Mouse (Mus musculus): ENCODE results near the gene Zbtb43. TPM values are rescaled to one million over a fixed set of nuclear protein-coding genes. Genes with fewer than 3 reads are reported as not detected.

Gene Zbtb43
- polyA plus RNA-seq, 1 experiment = 15.9 TPM

DNA sequence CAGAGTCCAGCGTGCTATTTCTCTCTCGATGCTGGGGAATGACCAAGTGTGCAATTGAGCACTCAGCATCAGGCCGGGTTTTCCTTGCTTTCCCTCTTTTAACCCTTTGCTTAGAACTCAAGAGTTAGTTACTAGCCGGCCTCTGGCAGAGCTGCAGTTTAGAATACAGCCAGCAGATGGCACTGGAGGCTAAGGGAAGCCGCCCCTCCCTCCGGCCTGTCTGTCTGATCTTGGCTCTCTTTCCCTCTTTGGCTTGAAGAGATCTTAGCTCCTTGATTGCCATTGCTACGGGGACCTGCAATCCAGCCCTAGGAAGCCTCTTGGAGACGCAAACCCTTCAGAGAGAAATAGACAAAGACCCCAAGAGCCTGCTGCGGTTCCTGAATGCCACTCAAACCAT is 18.5 kb upstream of the Zbtb43 start:
- TF ChIP-seq POLR2A (IDR thresholded peaks at IDR 0.05; ENCODE audit: low read depth, low read length) (no peak), CTCF (IDR thresholded peaks at IDR 0.05; ENCODE audit: borderline replicate concordance, insufficient read depth, low read length) (peak; percentile 83)
- no peak overlapping the region for H3K27ac ChIP-seq (ENCODE audit: insufficient read depth, low read length)
- H3K4me3 ChIP-seq (ENCODE audit: insufficient read depth, low read length) = no peak overlapping the region
- no peaks in the 10 kb centered on the region for H3K4me1 ChIP-seq (ENCODE audit: control insufficient read depth, insufficient read depth, low read length)

DNA sequence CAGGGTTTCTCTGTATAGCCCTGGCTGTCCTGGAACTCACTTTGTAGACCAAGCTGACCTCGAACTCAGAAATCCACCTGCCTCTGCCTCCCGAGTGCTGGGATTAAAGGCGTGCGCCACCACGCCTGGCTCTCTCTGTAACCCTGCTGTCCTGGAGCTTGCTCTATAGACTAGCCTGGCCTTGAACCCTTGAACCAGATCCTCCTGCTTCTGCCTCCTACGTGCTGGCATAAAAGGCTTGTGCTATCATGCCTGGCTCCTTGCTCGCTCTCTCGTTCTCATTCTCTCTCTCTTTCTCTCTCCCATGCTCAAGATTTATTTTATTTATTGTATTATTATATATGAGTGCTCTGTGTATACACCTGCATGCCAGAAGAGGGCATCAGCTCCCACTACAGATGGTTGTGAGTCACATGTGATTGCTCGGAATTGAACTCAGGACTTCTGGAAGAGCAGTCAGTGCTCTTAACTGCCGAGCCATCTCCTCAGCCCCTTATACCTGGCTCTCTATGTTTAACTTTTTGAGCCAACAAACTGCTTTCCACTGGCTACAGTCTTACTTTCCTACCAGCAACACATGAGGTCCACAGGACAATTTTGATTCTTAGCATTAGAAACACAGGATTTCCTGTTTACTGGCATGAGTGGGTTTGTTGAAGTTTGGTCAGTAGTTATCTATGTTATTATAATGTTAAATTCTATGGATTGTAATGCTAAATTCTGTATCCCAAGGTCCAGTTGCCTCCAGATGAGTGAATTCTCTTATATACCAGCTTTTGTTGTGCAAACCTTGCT is 9.8 kb upstream of the Zbtb43 start:
- no peaks in the 10 kb centered on the region for H3K4me1 ChIP-seq (ENCODE audit: control insufficient read depth, insufficient read depth, low read length)
- TF ChIP-seq CTCF (IDR thresholded peaks at IDR 0.05; ENCODE audit: borderline replicate concordance, insufficient read depth, low read length) (no peak), POLR2A (IDR thresholded peaks at IDR 0.05; ENCODE audit: low read depth, low read length) (no peak)
- H3K4me3 ChIP-seq (ENCODE audit: insufficient read depth, low read length) = no peak overlapping the region
- H3K27ac ChIP-seq (ENCODE audit: insufficient read depth, low read length) = no peak overlapping the region

DNA sequence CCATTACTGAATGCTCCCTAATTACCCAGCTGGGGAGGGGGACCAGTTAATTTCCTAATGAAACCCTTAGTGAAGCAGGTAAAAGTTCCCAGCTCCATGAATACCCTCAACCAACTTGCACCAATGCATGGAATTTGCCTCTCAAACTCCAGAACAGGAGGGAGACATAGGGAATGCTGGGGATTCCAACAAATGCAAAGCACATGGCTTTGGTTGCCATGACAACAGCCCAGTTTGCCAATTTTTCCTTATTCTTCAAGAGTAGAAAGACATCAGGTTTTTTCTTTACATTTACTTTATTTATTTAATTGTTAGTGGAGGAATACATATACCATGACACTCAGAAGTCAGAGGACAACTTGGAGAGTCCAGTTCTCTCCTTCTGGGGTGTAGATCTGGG is 7.6 kb upstream of the Zbtb43 start:
- Histone ChIP-seq H3K4me1 (ENCODE audit: control insufficient read depth, insufficient read depth, low read length) (no peaks in the 10 kb centered on the region), H3K4me3 (ENCODE audit: insufficient read depth, low read length) (no peak overlapping the region), H3K27ac (ENCODE audit: insufficient read depth, low read length) (no peak overlapping the region)
- no peak for TF ChIP-seq CTCF (IDR thresholded peaks at IDR 0.05; ENCODE audit: borderline replicate concordance, insufficient read depth, low read length)
- no peak for TF ChIP-seq POLR2A (IDR thresholded peaks at IDR 0.05; ENCODE audit: low read depth, low read length)

DNA sequence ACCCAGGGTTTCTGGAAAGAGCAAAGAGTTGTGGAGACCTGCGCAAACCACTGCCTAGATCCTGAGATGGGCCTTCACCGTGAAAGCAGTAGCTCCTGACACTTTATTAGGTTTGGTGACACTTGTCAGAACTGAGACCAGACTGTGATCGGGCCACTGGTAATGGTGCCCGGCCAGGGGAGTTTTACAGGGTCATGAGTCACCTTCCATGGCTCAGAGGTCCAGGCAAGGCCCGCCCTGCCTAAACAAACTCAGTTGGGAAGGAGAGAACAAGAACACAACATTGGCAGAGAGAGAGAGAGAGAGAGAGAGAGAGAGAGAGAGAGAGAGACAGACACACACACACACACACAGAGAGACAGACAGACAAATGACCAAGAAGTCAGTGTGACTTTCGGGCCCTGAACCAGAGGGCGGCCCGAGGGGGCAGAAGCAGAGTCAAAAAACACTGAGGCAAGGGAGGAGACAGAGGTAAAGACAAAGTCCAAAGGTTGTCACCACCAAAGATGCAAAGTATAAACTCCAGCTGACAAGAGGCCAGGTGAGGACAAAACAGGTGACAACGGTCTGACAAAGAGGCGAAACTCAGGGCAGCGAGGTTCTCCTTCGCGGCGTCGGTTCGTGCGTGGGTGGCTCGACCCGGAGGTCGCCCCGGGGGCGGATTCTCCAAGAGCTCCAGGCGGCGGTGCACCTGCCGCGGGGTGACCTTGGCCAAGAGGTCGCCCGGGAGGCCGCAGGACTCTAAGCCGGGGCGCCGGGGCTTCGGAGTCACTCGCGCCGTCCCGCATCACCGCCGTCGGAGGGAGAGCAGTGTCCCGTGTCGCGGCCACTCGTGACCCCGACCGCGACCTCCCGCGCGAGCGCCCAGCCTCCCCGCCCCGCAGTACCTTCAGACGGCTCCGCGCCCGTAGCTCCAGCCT is 553 bp downstream of the Zbtb43 start:
- H3K27ac ChIP-seq (ENCODE audit: insufficient read depth, low read length) = peak overlapping the region; percentile 16; the same call in 1 of the 2 replicates
- peaks cover 10% of the 10 kb centered on the region; the same call in 1 of the 2 replicates for H3K4me1 ChIP-seq (ENCODE audit: control insufficient read depth, insufficient read depth, low read length)
- peak overlapping the region; percentile 88 for H3K4me3 ChIP-seq (ENCODE audit: insufficient read depth, low read length)
- TF ChIP-seq CTCF (IDR thresholded peaks at IDR 0.05; ENCODE audit: borderline replicate concordance, insufficient read depth, low read length) (no peak), POLR2A (IDR thresholded peaks at IDR 0.05; ENCODE audit: low read depth, low read length) (no peak)

DNA sequence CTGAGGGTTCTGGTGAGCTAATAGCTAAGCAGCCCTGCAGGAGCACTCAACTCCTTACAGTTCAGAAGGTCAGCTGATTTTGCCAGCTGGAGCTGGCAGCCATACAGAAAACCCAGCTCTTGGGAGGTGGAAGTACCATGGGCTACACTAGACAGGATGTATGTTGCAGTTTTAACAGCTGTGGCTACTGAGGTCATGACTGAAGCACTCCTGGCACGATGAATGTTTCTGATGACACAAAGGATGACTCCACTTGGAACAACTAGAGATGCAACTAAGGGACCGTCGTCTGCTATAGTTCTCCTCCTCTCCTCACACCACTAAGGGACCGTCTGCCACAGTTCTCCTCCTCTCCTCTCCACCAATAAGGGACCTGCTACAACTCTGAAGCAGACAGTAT is 2.4 kb downstream of the Zbtb43 start:
- H3K4me1 ChIP-seq (ENCODE audit: control insufficient read depth, insufficient read depth, low read length) = peaks cover 10% of the 10 kb centered on the region; the same call in 1 of the 2 replicates
- TF ChIP-seq CTCF (IDR thresholded peaks at IDR 0.05; ENCODE audit: borderline replicate concordance, insufficient read depth, low read length) (no peak), POLR2A (IDR thresholded peaks at IDR 0.05; ENCODE audit: low read depth, low read length) (no peak)
- H3K27ac ChIP-seq (ENCODE audit: insufficient read depth, low read length) = no peak overlapping the region; the same call in 1 of the 2 replicates
- no peak overlapping the region for H3K4me3 ChIP-seq (ENCODE audit: insufficient read depth, low read length)

DNA sequence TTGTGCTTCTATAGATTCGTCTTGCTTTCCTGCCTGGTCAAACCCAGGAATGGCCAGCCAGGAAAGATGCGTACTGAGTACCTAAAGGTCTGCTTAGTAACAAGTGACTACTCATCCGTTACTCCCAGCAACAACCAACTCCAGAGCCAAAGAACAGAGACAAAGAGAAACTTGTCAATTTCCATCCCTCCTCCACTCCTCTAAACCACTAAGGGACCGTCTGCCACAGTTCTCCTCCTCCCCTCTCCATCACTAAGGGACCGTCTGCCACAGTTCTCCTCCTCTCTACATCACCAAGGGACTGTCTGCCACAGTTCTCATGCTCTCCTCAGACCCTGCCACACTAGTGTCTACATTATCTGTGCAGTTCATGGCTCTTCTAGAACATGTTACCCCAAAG is 3.1 kb downstream of the Zbtb43 start:
- Histone ChIP-seq H3K4me3 (ENCODE audit: insufficient read depth, low read length) (no peak overlapping the region), H3K27ac (ENCODE audit: insufficient read depth, low read length) (peak overlapping the region; percentile 16; the same call in 1 of the 2 replicates), H3K4me1 (ENCODE audit: control insufficient read depth, insufficient read depth, low read length) (peaks cover 10% of the 10 kb centered on the region; the same call in 1 of the 2 replicates)
- no peak for TF ChIP-seq POLR2A (IDR thresholded peaks at IDR 0.05; ENCODE audit: low read depth, low read length)

DNA sequence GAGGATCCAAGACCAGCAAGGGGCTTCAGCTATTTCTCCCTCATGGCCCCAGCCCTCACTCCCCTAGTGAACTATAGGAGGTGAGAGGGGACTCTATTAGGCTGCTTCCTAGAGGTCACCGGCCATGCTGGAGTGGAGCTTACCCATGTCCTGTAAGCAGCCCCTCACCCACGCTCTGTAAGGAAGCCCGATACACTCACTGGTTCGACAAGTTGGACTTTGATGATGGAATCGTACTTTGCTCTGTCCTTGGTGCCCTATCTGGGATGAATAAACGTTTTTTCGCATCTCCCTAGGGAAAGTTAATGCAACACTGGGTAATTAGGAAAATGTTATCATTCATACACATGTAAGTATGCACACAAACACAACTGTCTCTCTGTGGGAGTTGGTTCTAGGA is 6.3 kb downstream of the Zbtb43 start:
- H3K4me3 ChIP-seq (ENCODE audit: insufficient read depth, low read length) = no peak overlapping the region
- H3K4me1 ChIP-seq (ENCODE audit: control insufficient read depth, insufficient read depth, low read length) = peaks cover 10% of the 10 kb centered on the region; the same call in 1 of the 2 replicates
- TF ChIP-seq POLR2A (IDR thresholded peaks at IDR 0.05; ENCODE audit: low read depth, low read length) (no peak), CTCF (IDR thresholded peaks at IDR 0.05; ENCODE audit: borderline replicate concordance, insufficient read depth, low read length) (no peak)
- no peak overlapping the region for H3K27ac ChIP-seq (ENCODE audit: insufficient read depth, low read length)

DNA sequence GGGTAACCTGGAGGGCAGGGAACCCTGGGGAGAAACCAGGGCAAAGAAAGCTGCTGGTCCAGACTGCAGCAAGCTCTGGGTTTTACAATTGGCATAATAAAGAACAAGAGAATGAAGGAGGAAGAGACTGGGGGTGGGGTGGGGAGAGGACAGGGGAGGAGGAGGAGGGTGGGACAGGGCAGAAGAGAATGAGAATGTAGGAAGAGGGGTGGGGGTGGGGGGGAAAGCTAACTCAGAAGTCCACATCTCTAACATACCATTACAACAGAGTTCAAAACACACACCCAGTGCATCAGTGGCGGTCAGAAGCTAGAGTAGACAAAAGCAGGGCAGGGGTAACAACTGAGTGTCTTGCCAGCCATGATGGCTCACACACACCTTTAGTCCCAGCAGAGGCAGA is 7.3 kb downstream of the Zbtb43 start:
- no peak overlapping the region for H3K4me3 ChIP-seq (ENCODE audit: insufficient read depth, low read length)
- H3K4me1 ChIP-seq (ENCODE audit: control insufficient read depth, insufficient read depth, low read length) = peaks cover 8% of the 10 kb centered on the region; the same call in 1 of the 2 replicates
- TF ChIP-seq POLR2A (IDR thresholded peaks at IDR 0.05; ENCODE audit: low read depth, low read length) (no peak), CTCF (IDR thresholded peaks at IDR 0.05; ENCODE audit: borderline replicate concordance, insufficient read depth, low read length) (no peak)
- H3K27ac ChIP-seq (ENCODE audit: insufficient read depth, low read length) = no peak overlapping the region

DNA sequence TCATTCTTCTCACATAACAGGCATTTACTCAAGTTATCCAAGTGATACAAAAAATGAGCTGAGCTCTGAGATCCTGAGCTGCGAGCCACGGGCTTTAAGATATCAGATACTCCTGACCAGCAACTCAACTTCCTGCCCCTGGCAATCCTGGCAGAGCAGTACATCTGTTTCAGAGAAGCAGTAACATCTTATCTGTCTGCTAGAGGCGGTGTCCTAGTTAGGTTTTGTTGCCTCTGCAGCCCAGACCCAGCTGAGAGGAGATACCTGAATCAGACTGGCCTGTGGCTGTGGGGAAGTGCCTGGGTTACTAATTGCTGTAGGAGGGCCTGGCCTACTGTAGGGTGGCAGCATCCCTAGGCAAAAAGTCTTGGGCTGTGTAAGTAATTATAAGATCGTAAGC is 8.7 kb downstream of the Zbtb43 start:
- TF ChIP-seq CTCF (IDR thresholded peaks at IDR 0.05; ENCODE audit: borderline replicate concordance, insufficient read depth, low read length) = no peak
- no peak for TF ChIP-seq POLR2A (IDR thresholded peaks at IDR 0.05; ENCODE audit: low read depth, low read length)

More for the DNA sequence above, 8.7 kb downstream of the Zbtb43 start:
- no peak overlapping the region for H3K4me3 ChIP-seq (ENCODE audit: insufficient read depth, low read length)
- H3K27ac ChIP-seq (ENCODE audit: insufficient read depth, low read length) = no peak overlapping the region
- H3K4me1 ChIP-seq (ENCODE audit: control insufficient read depth, insufficient read depth, low read length) = no peaks in the 10 kb centered on the region
